Mouse (Mus musculus) limb, embryonic 10.5 days (tissue): Measurements from ENCODE around the gene Med18. TPM values are rescaled to one million over a fixed set of nuclear protein-coding genes. Genes with fewer than 3 reads are reported as not detected.
"Not testable (repeated sequence)": the region's sequence is repeated elsewhere in the genome, so short reads cannot be mapped to it uniquely, and the experiment has no call there.

Experiments used
- DNase-seq: peaks from one replicate; pipeline ENCODE4 v3.0.0-alpha.2; 2017; ENCODE audit warnings: low spot score
- H3K27ac ChIP-seq: fragments of 300-500 bp; sonication (generic); 2 replicates; pipeline ENCODE4 v1.5.1; 2016; ENCODE audit warnings: mild to moderate bottlenecking
- H3K27me3 ChIP-seq: fragments of 300-500 bp; sonication (generic); 2 replicates; pipeline ENCODE4 v1.6.1; 2016; ENCODE audit warnings: low read depth, mild to moderate bottlenecking; ENCODE audit not compliant: poor library complexity, severe bottlenecking
- H3K36me3 ChIP-seq: fragments of 300-500 bp; sonication (generic); 2 replicates; pipeline ENCODE4 v1.6.1; 2016; ENCODE audit warnings: mild to moderate bottlenecking, moderate library complexity
- H3K4me1 ChIP-seq: fragments of 300-500 bp; sonication (generic); 2 replicates; pipeline ENCODE4 v1.6.1; 2016
- H3K4me3 ChIP-seq: fragments of 300-500 bp; sonication (generic); 2 replicates; pipeline ENCODE4 v1.5.1; 2016; ENCODE audit warnings: mild to moderate bottlenecking, moderate library complexity
- H3K9me3 ChIP-seq: fragments of 300-500 bp; sonication (generic); replicated peaks from 2 replicates; pipeline ENCODE4 v1.6.1; 2016; ENCODE audit warnings: mild to moderate bottlenecking
- WGBS: fragments of 180-500 bp; shearing (Covaris S2); methylation state at CpG from one replicate; pipeline ENCODE4 v1.1.7; 2016; 5-methylcytosine and 5-hydroxymethylcytosine counted together
- polyA plus RNA-seq: library from polyadenylated mRNA; unstranded; fragments of >200 nt; fragmentation: Nextera tagmentation; extraction: Ambion mirVana; gene quantifications from 2 replicates; pipeline ENCODE4 v1.2.1, GENCODE M21; 2016

Med18 gene
- polyA plus RNA-seq, 1 experiment from 2014 or later = 40.6 TPM

DNA sequence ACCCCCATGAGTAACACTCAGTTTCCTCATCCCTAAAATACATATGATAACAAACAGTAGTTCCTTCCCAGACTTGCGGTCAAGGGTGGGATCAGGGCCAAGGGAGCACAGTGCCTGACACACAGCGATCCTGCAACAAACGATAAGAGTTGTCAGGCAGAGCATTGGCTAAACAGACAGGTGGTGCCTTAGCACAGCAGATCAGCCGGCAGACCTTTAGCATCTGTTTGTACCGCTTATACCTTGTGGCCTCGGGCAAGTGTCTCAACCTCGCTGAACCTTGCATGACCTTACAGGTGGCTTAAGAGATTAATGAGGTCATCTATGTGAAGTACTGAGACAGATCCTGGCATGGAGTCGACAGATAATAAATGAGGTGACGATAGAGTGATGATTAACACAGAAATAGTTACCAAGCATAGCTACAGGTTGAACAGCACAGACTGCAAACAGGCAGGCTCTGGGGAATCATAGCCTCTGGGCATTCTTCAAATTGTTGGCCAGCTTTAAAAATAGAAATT lies 35.6 kb downstream of the Med18 start:
- DNase-seq = no peak

GRCm38 (mm10) chr4:132427493-132427892 lies 36.2 kb downstream of the Med18 start:
- H3K27ac ChIP-seq = no peak overlapping the region
- no peaks in the 10 kb centered on the region for H3K9me3 ChIP-seq
- H3K4me3 ChIP-seq = no peak overlapping the region
- WGBS = 86% methylated on average over 4 of the region's 4 CpGs
- no peaks in the 10 kb centered on the region for H3K27me3 ChIP-seq
- H3K4me1 ChIP-seq = peaks cover 9% of the 10 kb centered on the region
- DNase-seq = no peak
- no peaks in the 10 kb centered on the region for H3K36me3 ChIP-seq

More for the DNA sequence above, 35.6 kb downstream of the Med18 start:
- H3K27ac ChIP-seq = no peak overlapping the region
- no peaks in the 10 kb centered on the region for H3K36me3 ChIP-seq
- H3K9me3 ChIP-seq = no peaks in the 10 kb centered on the region
- peaks cover 8% of the 10 kb centered on the region for H3K4me1 ChIP-seq
- no peaks in the 10 kb centered on the region for H3K27me3 ChIP-seq
- no peak overlapping the region for H3K4me3 ChIP-seq
- whole genome bisulfite sequencing = 33% methylated on average over 9 of the region's 9 CpGs

GRCm38 (mm10) chr4:132426021-132426420 lies 37.7 kb downstream of the Med18 start:
- Histone ChIP-seq H3K9me3 (no peaks in the 10 kb centered on the region), H3K36me3 (no peaks in the 10 kb centered on the region), H3K27ac (no peak overlapping the region), H3K27me3 (no peaks in the 10 kb centered on the region), H3K4me3 (no peak overlapping the region), H3K4me1 (peaks cover 12% of the 10 kb centered on the region)
- 74% methylated on average over 2 of the region's 2 CpGs for WGBS
- no peak for DNase-seq

GRCm38 (mm10) chr4:132424765-132425164 lies 39.0 kb downstream of the Med18 start:
- Histone ChIP-seq H3K4me3 (no peak overlapping the region), H3K36me3 (no peaks in the 10 kb centered on the region), H3K4me1 (peaks cover 22% of the 10 kb centered on the region), H3K27ac (no peak overlapping the region), H3K27me3 (no peaks in the 10 kb centered on the region), H3K9me3 (no peaks in the 10 kb centered on the region)
- WGBS = 92% methylated on average over 5 of the region's 5 CpGs
- DNase-seq = no peak

- peak within 1 kb of the TSS; percentile 80 for H3K4me3 ChIP-seq
- H3K27me3 ChIP-seq = no peaks in the 10 kb centered on the region
- peaks cover 9% of the 10 kb centered on the region; the same call in 1 of the 2 replicates for H3K36me3 ChIP-seq
- H3K9me3 ChIP-seq = no peaks in the 10 kb centered on the region
- peak within 1 kb of the TSS; percentile 99 for H3K27ac ChIP-seq
- under 1% methylated on average over 73 of the region's 73 CpGs for WGBS
- DNase-seq = peak; percentile 99
- H3K4me1 ChIP-seq = peaks cover 17% of the 10 kb centered on the region
Observed at GRCm38 (mm10) chr4:132421923-132422782, 41.6 kb downstream of the Med18 start, which contains the start of gene Phactr4. Gene Phactr4 (minus strand): TSS chr4:132422489.

- peak overlapping the region; percentile 80 for H3K4me3 ChIP-seq
- peak overlapping the region; percentile 99 for H3K27ac ChIP-seq
- peaks cover 9% of the 10 kb centered on the region; the same call in 1 of the 2 replicates for H3K36me3 ChIP-seq
- H3K9me3 ChIP-seq = no peaks in the 10 kb centered on the region
- H3K27me3 ChIP-seq = no peaks in the 10 kb centered on the region
- under 1% methylated on average over 13 of the region's 13 CpGs for WGBS
- H3K4me1 ChIP-seq = peaks cover 17% of the 10 kb centered on the region
- no peak for DNase-seq
Observed at GRCm38 (mm10) chr4:132421556-132421922, 42.2 kb downstream of the Med18 start.

GRCm38 (mm10) chr4:132420471-132420870 lies 43.2 kb downstream of the Med18 start:
- H3K4me3 ChIP-seq = peak overlapping the region; percentile 80
- no peak for DNase-seq
- H3K27me3 ChIP-seq = no peaks in the 10 kb centered on the region
- H3K36me3 ChIP-seq = peaks cover 9% of the 10 kb centered on the region
- no peak overlapping the region for H3K27ac ChIP-seq
- 86% methylated on average over 5 of the region's 5 CpGs for WGBS
- peaks cover 17% of the 10 kb centered on the region for H3K4me1 ChIP-seq
- H3K9me3 ChIP-seq = no peaks in the 10 kb centered on the region

GRCm38 (mm10) chr4:132415966-132416365 lies 47.8 kb downstream of the Med18 start:
- Histone ChIP-seq H3K27ac (no peak overlapping the region), H3K27me3 (no peaks in the 10 kb centered on the region), H3K9me3 (no peaks in the 10 kb centered on the region), H3K36me3 (peaks cover 31% of the 10 kb centered on the region), H3K4me3 (no peak overlapping the region), H3K4me1 (peaks cover 10% of the 10 kb centered on the region)
- DNase-seq = no peak

DNA sequence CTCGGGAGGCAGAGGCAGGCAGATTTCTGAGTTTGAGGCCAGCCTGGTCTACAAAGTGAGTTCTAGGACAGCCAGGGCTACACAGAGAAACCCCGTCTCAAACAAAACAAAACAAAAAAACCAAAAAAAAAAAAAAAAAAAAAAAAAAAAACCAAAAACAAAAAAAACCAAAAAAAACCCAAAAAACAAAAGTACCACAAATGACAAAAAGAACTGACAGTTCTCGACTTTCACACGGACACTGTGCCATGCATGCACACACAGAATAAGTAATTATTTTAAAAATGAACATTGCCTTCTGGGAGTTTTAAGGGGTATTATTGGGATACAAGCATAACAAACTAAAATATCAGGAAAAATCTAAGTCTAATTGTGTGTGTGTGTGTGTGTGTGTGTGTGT lies 50.5 kb downstream of the Med18 start:
- peaks cover 30% of the 10 kb centered on the region for H3K36me3 ChIP-seq
- H3K27me3 ChIP-seq, H3K27ac ChIP-seq, H3K4me3 ChIP-seq, H3K9me3 ChIP-seq, DNase-seq, H3K4me1 ChIP-seq: not testable (repeated sequence)
- WGBS = 95% methylated on average over 4 of the region's 4 CpGs

DNA sequence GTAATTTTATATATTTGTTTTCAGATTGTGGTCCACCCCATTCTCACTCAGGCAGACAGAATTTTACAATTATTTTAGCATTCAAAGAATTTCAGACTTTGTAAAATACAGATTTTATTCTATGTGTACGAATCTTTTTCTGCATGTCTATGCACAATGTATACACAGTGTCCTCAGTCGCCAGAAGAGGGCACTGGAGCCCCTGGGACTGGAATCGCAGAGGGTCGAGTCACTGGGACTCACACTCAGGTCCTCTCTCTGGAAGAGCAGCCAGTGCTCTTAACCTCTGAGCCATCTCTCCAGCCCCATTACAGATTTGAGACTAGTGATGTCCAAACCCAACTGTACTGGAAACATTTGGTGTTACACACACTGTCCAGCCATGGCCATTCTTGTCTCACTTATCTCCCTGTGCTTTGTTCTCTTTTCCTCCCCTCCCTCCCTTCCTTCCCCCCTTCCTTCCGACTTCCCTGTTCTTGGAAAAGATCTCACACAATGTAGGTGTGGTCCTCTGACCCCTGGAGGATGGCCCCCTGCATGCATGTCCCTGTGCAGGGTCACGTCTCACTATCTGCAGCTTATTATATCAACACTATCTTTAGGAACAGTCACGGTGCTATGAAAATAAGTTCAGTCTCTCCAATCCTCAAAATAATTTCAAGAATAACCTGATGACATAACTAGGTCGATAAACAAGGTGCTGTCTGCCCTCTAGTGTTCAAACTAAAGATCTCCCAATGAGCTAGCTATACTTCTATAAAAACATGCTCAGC lies 52.2 kb downstream of the Med18 start:
- peaks cover 33% of the 10 kb centered on the region for H3K36me3 ChIP-seq
- no peaks in the 10 kb centered on the region; the same call in 1 of the 2 replicates for H3K4me1 ChIP-seq
- H3K4me3 ChIP-seq = no peak overlapping the region
- no peak for DNase-seq
- 65% methylated on average over 8 of the region's 8 CpGs for WGBS
- no peaks in the 10 kb centered on the region for H3K9me3 ChIP-seq
- H3K27me3 ChIP-seq = no peaks in the 10 kb centered on the region
- H3K27ac ChIP-seq = no peak overlapping the region

GRCm38 (mm10) chr4:132409587-132410229 lies 54.0 kb downstream of the Med18 start:
- Histone ChIP-seq H3K9me3 (no peaks in the 10 kb centered on the region), H3K36me3 (peaks cover 42% of the 10 kb centered on the region), H3K4me3 (no peak overlapping the region), H3K27me3 (no peaks in the 10 kb centered on the region), H3K27ac (no peak overlapping the region), H3K4me1 (no peaks in the 10 kb centered on the region)
- DNase-seq = no peak
- WGBS = 91% methylated on average over 4 of the region's 4 CpGs
